Mouse (Mus musculus): ENCODE measurements around the gene Gm29289. TPM values are rescaled to one million over a fixed set of nuclear protein-coding genes. Genes with fewer than 3 reads are reported as not detected.
"Not testable (repeated sequence)": the region's sequence is repeated elsewhere in the genome, so short reads cannot be mapped to it uniquely, and the experiment has no call there.

The Gm29289 gene
- polyA plus RNA-seq (2012; rRNA removed): not detected in 2 replicates

DNA sequence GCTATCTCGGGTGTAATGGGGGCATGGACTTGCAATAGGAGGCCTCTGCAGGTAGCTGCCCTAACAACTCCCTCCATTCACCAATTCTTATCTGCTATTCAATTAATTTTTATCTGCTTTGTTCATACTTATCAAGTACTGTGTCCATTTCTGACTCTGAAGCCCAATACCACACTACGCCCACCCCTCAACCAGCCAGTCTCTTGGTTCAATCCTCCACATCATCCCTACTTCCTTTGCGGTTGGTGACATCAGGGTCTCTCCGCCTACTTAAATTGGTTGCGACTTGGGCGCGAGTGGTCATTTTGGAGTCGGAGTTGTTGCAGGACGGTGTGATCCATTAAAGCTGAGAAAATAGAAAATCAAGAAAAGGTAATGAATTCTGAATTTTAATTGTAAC is at the start of gene Gm29289:
Gene Gm29289, plus strand, starts transcription at position 301 of the 400 bp plus-strand sequence.
- H3K4me1 ChIP-seq (ENCODE audit: control insufficient read depth, insufficient read depth, low read length); H3K4me3 ChIP-seq (ENCODE audit: insufficient read depth, low read length); H3K27ac ChIP-seq (ENCODE audit: insufficient read depth, low read length): not testable (repeated sequence)

DNA sequence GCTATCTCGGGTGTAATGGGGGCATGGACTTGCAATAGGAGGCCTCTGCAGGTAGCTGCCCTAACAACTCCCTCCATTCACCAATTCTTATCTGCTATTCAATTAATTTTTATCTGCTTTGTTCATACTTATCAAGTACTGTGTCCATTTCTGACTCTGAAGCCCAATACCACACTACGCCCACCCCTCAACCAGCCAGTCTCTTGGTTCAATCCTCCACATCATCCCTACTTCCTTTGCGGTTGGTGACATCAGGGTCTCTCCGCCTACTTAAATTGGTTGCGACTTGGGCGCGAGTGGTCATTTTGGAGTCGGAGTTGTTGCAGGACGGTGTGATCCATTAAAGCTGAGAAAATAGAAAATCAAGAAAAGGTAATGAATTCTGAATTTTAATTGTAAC is 31.7 kb upstream of the Gm29289 start, which contains the start of gene Gm10352:
Gene Gm10352, plus strand, starts transcription at position 301 of the 400 bp plus-strand sequence.
- H3K27ac ChIP-seq (ENCODE audit: insufficient read depth, low read length); H3K4me3 ChIP-seq (ENCODE audit: insufficient read depth, low read length); H3K4me1 ChIP-seq (ENCODE audit: control insufficient read depth, insufficient read depth, low read length): not testable (repeated sequence)

Other genes starting within 250 kb of the Gm29289 start
- gene H2al2b, start 211.9 kb upstream of the Gm29289 start, polyA plus RNA-seq (2012; rRNA removed): not detected in 2 replicates
- gene Gm4064, start 136.4 kb upstream of the Gm29289 start, polyA plus RNA-seq (2012; rRNA removed): not detected in 2 replicates
- not detected in 2 replicates for gene Rbmy, start 101.9 kb upstream of the Gm29289 start, polyA plus RNA-seq (2012; rRNA removed)
- not detected in 2 replicates for gene Gm10256, start 101.9 kb upstream of the Gm29289 start, polyA plus RNA-seq (2012; rRNA removed)
- gene Gm10352, start 31.6 kb upstream of the Gm29289 start, polyA plus RNA-seq (2012; rRNA removed): not detected in 2 replicates

Data from cortical plate, adult 2 months (tissue).